Mouse (Mus musculus): ENCODE results near the gene Gpam. TPM values are rescaled to one million over a fixed set of nuclear protein-coding genes. Genes with fewer than 3 reads are reported as not detected.

Gpam gene
- total RNA-seq, 2 experiments from 2014 or later = 110 to 114 TPM

- peak; percentile 55 for DNase-seq
These were observed 23.8 kb downstream of the Gpam start for GRCm38 (mm10) chr19:55103081-55103830.

DNA sequence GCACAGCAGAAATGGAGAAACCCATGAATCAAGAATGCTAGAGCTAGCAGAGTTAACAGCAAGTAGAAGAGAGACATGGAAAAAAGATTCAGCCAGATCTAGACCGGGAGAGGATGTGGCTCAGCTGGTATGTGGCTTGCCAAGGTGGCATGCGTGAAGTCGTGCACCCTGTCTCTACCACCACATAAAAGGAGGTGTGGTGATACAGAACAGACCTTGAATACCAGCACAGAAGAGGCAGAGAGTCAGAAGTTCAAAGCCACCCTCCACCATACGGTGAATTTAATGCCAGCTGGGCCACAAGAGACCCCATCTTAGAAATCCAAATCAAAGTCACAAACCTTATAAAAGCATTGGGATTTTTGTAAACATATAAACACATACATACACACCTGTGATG, 25.4 kb downstream of the Gpam start:
- DNase-seq = no peak

DNA sequence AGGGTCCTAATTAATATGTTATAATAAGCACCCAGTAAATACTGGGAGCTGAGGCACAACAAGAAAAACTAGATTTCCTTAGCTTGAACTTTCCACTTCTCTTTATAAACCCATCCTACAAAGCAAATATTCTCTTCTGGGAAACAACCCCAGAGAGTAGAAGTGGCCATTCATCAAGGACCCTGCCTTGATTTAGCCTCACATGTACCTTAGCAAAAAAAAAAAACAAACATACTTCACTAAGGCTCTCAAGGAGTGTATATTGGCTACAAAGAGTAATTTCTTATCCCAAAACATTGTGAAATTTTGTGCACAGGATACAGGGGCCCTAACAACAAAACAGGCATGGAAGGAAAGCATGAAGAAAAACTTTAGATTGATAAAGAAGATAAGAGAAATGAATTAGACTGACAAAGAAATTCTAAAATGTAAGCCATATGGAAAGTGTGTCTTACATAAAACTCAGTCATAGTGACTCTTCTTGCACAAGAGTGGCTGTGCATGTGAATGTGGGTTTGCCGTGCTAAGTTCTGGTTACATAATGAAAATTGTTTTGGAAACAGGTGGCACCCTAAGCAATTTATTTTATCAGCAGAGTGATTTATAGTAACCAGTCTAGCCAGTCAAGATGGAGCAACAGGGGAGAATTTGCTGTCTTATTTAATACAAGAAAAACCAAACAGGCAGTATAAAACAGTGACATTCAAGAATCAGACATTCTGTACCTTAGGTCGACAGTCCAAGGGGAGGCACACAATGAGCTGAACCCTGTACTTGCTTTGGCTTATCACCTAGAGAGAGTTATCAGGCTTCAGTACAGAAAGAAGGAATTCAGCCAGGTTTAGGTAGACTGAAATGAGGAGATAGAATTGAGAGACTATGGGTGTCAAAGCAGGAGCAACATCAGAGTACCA, 26.6 kb downstream of the Gpam start:
- no peak for DNase-seq

- DNase-seq = peak; percentile 81
These were observed 27.6 kb downstream of the Gpam start for GRCm38 (mm10) chr19:55099184-55100160.

DNA sequence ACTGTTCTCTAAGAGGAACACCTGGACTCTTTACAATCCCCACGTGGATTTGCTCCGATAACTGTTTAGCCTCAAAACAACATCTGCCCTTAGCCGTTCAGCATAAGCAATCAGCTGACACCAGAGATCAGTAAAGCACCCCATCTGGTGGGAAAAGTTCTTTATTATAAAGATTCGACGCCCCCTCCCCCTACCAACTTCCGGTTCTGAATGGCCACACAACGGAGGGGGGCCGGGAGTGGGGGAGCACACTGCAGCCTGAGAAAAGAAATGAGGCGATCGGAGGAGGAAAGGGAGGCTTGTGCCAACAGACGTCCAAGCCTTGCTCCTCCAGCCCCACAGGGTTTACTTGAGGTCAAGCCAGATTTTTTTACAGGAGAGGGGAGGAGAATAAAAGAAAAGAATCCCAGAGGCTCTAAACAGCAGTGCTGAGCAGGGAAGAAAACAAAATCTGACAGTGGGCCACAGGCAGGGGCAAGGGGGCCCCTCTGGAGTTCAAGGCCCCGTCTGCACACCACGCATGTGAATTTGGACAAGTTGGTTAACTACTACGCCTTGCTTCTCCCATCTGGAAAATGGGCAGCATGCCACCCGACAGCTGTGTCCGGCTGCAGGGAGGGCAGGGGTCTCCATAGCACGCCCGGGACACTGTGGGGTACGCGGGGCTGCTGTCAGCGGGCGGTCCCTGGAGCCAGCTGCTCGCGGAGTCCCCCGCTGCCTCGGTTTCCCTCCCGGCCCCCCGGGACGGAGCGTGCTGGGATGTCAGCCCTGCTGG, 28.4 kb downstream of the Gpam start:
- DNase-seq = peak; percentile 69

DNA sequence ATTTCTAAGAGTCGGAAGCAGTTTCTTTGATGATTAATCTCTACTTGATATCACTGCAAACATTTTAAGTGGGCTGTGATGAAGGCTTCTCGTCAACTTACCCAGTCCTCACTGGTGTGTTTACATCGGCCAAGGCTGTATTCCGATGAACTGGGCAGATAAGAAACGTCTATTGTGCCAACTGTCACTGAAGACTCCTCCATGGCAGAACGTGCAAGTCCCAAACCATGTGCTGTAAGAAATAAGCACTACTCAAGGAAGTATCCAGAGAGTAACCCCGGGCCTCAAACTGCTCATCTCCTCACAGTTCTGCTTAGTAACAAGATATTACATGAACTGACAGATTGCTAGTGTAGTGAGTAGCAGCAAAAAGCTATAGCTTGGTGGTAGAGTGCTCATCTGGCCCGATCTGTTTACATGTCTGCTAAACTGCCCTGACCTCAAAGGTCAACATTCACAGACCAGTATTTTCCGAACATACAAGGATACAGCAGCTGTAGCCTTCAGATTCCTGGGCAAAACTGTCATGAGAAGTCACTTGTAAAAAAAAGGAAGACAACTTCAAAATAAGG, 29.6 kb downstream of the Gpam start:
- DNase-seq = no peak

DNA sequence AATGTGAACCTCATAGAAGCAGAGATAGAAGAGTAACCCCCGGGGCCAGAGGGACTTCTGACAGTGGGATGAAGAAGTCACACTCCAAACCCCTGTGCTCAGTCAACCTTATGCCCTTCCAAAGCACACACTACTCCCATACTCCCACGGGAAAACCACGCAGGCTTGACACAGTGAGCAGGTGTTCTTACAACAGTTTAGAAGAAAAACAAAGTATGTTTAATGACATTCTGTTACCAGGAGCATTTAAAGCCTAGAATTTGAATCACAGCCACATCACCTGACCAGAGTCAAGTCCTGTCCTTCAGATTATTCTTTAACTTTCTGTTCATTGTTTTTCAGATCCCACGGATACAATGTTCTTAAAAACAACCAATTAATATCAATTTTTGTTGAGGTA, 30.4 kb downstream of the Gpam start:
- no peak for DNase-seq

DNA sequence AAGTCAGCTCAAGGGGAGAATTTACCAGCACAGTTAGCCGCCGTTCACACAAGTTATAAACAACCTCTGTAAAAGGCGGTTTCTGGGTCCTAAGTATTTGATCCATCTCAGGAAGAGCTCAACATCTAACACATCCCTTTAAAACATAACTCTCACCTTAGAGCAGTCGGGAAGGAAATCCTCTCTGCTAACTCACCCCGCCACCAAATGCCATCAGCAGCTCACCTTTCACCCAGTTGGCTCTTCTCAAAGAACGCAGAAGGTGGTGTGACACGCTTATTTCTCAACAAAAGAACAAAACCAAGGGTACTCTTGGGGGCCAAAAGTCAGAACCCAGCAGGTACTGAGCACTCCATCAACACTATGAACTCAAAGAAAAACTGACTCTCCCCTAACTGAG, 31.5 kb downstream of the Gpam start:
- no peak for DNase-seq

- no peak for DNase-seq
These were observed 35.2 kb downstream of the Gpam start for GRCm38 (mm10) chr19:55091602-55092413.

DNA sequence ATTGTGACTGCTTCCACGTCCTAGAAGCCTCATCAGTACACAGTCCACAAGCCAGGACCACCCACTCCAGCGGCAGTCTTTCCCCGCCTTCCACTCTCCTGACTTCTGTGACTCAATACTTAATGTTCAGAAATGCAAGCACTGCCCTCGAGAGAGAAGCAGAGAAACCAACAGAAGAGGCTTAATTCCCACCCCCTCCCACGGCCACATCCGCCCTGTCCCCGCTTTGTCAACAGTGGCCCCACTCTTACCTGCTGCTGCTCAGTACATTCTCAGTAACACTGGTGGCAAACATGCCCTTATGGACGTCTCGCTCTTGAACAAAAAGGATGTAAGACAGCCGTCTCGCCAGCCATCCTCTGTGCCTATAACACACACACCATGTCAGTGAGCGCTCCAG, 36.2 kb downstream of the Gpam start:
- DNase-seq = no peak

GRCm38 (mm10) chr19:55090142-55090541, 36.9 kb downstream of the Gpam start:
- DNase-seq = no peak

DNA sequence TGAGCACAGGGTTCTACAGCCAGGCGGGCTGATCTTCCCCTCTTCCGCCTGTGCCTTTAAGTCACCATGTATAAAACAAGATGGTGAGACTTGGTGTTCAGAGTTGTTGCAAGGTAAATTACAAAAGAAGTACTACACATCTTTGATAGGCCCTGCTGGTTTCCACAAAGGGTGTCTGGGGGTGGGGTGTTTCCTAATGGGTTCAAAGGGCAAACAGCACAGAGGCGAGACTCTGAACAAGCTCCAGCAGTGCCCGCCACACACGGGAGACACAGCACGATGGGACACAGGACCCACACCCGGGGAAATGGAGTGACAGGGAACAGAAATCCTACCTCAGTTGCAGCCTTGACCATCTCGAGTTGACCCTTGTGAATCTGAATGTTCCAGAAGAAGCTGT, 39.3 kb downstream of the Gpam start:
- no peak for DNase-seq

- DNase-seq = no peak
These were observed 41.2 kb downstream of the Gpam start for GRCm38 (mm10) chr19:55085857-55086185.

DNA sequence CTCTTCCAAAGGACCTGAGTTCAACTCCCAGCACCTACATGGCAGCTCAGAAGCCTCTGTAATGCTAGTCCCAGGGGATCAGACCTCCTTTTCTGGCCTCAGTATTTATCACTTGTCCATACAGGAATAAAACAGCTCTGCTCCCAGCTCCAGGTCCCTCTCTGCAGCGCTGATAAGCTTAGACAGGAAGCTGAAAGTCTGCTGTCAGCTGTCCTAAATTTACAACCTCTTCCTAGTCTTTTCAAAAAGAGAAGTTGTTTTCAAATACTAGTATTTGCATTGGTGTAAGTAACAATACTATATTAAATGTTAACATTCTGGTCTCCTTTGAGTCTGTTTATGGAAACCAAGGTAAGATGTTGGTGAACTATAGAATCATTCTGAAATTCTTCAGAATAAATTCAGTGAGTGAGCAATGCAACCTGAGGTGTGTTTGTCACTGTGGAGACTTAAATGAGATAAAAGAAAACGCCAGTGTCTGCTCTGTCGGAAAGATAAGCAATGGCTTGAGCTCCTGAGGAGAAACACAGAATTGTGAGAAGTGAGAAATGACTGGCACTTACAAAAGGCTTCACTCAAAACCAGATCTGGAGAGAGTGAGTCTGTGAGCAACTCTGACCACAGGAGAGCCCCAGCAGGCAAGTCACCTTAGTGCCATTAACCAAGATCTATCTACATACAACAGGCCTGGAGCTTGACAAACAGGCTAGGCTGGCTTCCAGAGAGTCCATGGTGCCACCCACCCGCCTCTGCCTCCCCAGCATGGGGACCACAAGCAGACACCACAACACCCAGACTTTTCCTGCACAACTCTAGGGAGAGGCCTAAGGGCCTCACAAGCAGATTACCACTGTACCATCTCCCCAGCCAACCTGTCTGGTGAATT, 41.8 kb downstream of the Gpam start:
- DNase-seq = no peak

DNA sequence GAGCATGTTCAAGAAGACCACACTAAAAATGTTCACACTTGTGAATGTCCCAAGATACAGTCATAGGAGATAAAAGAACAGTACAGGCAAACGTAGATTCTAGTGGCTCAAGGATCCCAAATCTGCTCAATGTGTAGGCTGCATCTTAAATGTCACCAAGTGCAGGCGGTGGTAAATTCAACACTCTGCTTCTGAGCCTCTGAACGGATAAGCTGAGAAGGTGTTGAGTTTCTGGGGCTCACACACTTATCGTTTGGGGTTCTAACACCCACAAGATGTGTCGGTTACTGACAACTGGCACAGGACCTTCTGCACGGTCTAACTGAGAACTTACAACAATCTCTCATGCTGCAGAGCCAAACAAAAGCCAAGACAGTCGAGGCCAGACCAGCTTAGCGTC, 50.2 kb downstream of the Gpam start:
- DNase-seq = no peak

DNA sequence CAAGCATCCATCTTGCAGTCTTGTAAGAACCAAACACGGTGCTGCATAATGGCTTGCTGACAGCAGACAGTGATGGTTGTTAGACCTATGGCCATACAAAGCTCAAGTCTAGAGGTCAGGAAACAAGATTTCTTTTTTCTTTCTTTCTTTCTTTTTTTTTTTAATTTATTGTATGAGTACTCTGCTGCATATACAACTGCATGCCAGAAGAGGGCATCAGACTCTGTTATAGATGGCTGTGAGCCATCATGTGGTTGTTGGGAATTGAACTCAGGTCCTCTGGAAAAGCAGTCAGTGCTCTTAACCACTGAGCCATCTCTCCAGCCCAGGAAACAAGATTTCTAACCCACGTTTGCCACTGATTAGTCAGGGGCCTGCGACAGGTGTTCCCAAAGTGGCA, 54.0 kb downstream of the Gpam start:
- DNase-seq = no peak

DNA sequence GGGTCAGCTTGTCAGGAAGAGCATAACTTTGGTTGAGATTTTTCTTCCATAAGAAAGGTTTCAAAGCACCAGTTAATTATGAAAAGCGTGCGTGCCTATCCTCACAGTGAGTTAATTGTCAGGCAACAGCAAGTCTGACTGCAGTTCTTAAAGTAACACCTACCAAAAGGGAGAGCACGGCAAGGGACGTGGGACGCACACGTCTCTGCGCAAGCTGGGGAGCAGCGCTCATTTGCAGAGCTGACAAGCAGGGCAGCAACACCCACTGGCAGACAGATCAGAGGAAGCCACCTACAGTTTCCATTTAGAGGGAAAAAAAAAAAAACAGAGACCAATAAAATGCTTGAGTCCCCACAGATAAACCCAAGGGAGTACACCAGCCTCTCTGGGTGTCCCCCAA, 58.0 kb downstream of the Gpam start:
- DNase-seq = no peak

DNA sequence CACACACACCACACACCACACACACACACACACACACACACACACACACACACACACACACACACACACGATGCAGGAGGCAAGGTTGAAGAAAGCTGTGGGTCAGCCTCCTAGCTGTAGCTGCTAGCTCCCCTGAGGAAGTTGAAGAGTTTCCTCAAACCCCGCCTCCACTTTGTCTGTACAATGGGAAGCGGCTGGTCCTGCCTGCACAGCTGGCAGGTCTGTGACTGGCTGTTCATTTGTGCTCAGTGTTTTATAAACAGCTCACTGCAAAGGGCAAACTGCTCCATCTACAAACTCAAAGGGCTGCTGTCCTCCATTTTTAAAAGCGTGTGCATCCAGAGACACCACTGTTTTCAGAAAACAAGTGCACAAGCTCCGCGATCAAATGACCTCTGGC, 63.8 kb downstream of the Gpam start:
- DNase-seq = no peak

DNA sequence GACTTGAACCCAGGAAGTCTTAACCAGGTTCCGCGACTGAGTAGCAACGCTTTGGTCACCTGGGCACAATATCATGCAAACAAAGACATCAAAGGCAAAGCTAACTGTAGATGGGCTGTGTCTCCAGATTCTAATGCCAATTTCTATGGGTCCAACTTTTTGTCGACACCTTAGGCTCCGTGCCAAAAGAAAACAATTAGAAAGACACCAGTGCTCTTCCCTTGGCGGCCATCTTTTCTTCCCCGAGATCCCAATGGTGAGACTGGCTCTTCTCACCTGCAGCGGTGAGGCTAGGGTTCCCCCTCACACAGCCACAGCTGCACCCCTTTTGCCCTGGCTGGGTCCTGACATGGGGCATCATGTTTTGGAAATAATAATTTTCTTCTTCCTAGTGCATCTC, 64.5 kb downstream of the Gpam start:
- DNase-seq = no peak

Measured in gastrocnemius, postnatal 10 days (tissue).